Mouse (Mus musculus) CH12.LX (cell line): ENCODE results near the gene Zfp473. TPM values are rescaled to one million over a fixed set of nuclear protein-coding genes. Genes with fewer than 3 reads are reported as not detected.

Experiments
- DNase-seq: peaks from one replicate; pipeline ENCODE4 v3.0.0-alpha.2; 2013; ENCODE audit errors: extremely low read depth
- H3K27ac ChIP-seq: 2 replicates; pipeline ENCODE4 v1.5.1; 2012; ENCODE audit warnings: low read depth, mild to moderate bottlenecking, control low read depth, moderate library complexity; ENCODE audit not compliant: insufficient read depth
- H3K27me3 ChIP-seq: replicated peaks from 2 replicates; pipeline ENCODE3; 2012; ENCODE audit warnings: inconsistent platforms
- H3K36me3 ChIP-seq, 2 experiments: replicated peaks in 1 of 2; 2 replicates each; pipeline versions ENCODE3 to v1.6.1; 2012; ENCODE audit warnings: inconsistent platforms in 1 of 2, low read length in 1 of 2, mild to moderate bottlenecking in 1 of 2, mixed read lengths in 1 of 2, moderate library complexity in 1 of 2; ENCODE audit not compliant: control insufficient read depth in 1 of 2, insufficient read depth in 1 of 2
- H3K4me1 ChIP-seq, 2 experiments: 2 replicates each; pipeline ENCODE4 v1.6.1; 2012; ENCODE audit warnings: inconsistent platforms in 1 of 2, moderate library complexity in 1 of 2; ENCODE audit not compliant: insufficient read depth in 2 of 2, control insufficient read depth in 1 of 2
- H3K4me2 ChIP-seq: 2 replicates; pipeline ENCODE4 v1.6.1; 2012; ENCODE audit warnings: low read depth, mild to moderate bottlenecking, control low read depth; ENCODE audit not compliant: poor library complexity, insufficient read depth, severe bottlenecking
- H3K4me3 ChIP-seq, 3 experiments: fragments of 150-350 bp in 1 of 3; sonication (generic) in 1 of 3; replicated peaks in 1 of 3; 2 replicates each; pipeline versions ENCODE3 to v1.5.1; 2011 to 2012; ENCODE audit warnings: low read depth in 2 of 3, low read length in 2 of 3, mild to moderate bottlenecking in 2 of 3, moderate library complexity in 2 of 3, control low read depth in 1 of 3, improper control_type of control experiment in 1 of 3, inconsistent platforms in 1 of 3, mixed read lengths in 1 of 3; ENCODE audit not compliant: poor library complexity in 1 of 3
- H3K79me2 ChIP-seq: replicated peaks from 2 replicates; pipeline ENCODE4 v1.6.1; 2012; ENCODE audit warnings: mild to moderate bottlenecking, moderate library complexity; ENCODE audit not compliant: control insufficient read depth, poor library complexity, insufficient read depth, severe bottlenecking; ENCODE audit errors: extremely low read depth
- H3K9ac ChIP-seq: 2 replicates; pipeline ENCODE4 v1.6.1; 2012; ENCODE audit warnings: low read depth, mild to moderate bottlenecking, control low read depth, moderate library complexity; ENCODE audit not compliant: insufficient read depth
- H3K9me3 ChIP-seq: replicated peaks from 2 replicates; pipeline ENCODE3; 2012; ENCODE audit warnings: low read length, inconsistent platforms, mixed read lengths
- BHLHE40 ChIP-seq: IDR thresholded peaks from 2 replicates; pipeline ENCODE4 v1.6.1; 2011; ENCODE audit warnings: mild to moderate bottlenecking, low read depth, low read length, improper control_type of control experiment
- CHD1 ChIP-seq: IDR thresholded peaks from 2 replicates; pipeline ENCODE4 v1.6.1; 2012; ENCODE audit warnings: low read depth, low read length, improper control_type of control experiment, inconsistent platforms
- CHD2 ChIP-seq: IDR thresholded peaks from 2 replicates; pipeline ENCODE4 v1.6.1; 2011; ENCODE audit warnings: low read length, improper control_type of control experiment
- CTCF ChIP-seq, 2 experiments: IDR thresholded peaks in 1 of 2; conservative IDR thresholded peaks in 1 of 2; 2 replicates each; pipeline ENCODE4 v1.5.1; 2011 to 2012; ENCODE audit warnings: low read depth in 2 of 2, low read length in 2 of 2, improper control_type of control experiment in 1 of 2, inconsistent platforms in 1 of 2, mild to moderate bottlenecking in 1 of 2, moderate library complexity in 1 of 2
- E2F4 ChIP-seq: IDR thresholded peaks from 2 replicates; pipeline ENCODE4 v1.6.1; 2011; ENCODE audit warnings: low read depth, low read length, improper control_type of control experiment; ENCODE audit not compliant: insufficient replicate concordance
- EP300 ChIP-seq: IDR thresholded peaks from 2 replicates; pipeline ENCODE4 v1.6.1; 2011; ENCODE audit warnings: low read length, improper control_type of control experiment
- ETS1 ChIP-seq: conservative IDR thresholded peaks from 2 replicates; pipeline ENCODE4 v1.6.1; 2012; ENCODE audit warnings: low read depth, mild to moderate bottlenecking, inconsistent platforms, low read length, improper control_type of control experiment, moderate library complexity
- GABPA ChIP-seq: IDR thresholded peaks from 2 replicates; pipeline ENCODE4 v1.6.1; 2012; ENCODE audit warnings: low read depth, low read length, improper control_type of control experiment, inconsistent platforms; ENCODE audit not compliant: insufficient replicate concordance
- HCFC1 ChIP-seq: IDR thresholded peaks from 2 replicates; pipeline ENCODE4 v1.6.1; 2012; ENCODE audit warnings: low read depth, mild to moderate bottlenecking, inconsistent platforms, low read length, improper control_type of control experiment
- JUN ChIP-seq: IDR thresholded peaks from 2 replicates; pipeline ENCODE4 v1.6.1; 2011; ENCODE audit warnings: low read depth, mild to moderate bottlenecking, low read length, improper control_type of control experiment, moderate library complexity; ENCODE audit not compliant: insufficient read depth
- JUND ChIP-seq: conservative IDR thresholded peaks from 2 replicates; pipeline ENCODE4 v1.6.1; 2011; ENCODE audit warnings: low read depth, low read length, improper control_type of control experiment
- KAT2A ChIP-seq: IDR thresholded peaks from 2 replicates; pipeline ENCODE4 v1.6.1; 2012; ENCODE audit warnings: low read length, improper control_type of control experiment, inconsistent platforms; ENCODE audit not compliant: insufficient replicate concordance
- MAFK ChIP-seq: IDR thresholded peaks from 2 replicates; pipeline ENCODE4 v1.6.1; 2011; ENCODE audit warnings: low read length, improper control_type of control experiment; ENCODE audit not compliant: insufficient replicate concordance
- MAX ChIP-seq: IDR thresholded peaks from 2 replicates; pipeline ENCODE4 v1.6.1; 2011; ENCODE audit warnings: low read length, improper control_type of control experiment
- MAZ ChIP-seq: IDR thresholded peaks from 2 replicates; pipeline ENCODE4 v1.6.1; 2012; ENCODE audit warnings: low read depth, mild to moderate bottlenecking, inconsistent platforms, low read length, improper control_type of control experiment, moderate library complexity
- MEF2A ChIP-seq: IDR thresholded peaks from 2 replicates; pipeline ENCODE4 v1.6.1; 2014; ENCODE audit warnings: low read depth, mild to moderate bottlenecking, inconsistent platforms, low read length, improper control_type of control experiment, borderline replicate concordance
- MXI1 ChIP-seq: IDR thresholded peaks from 2 replicates; pipeline ENCODE4 v1.6.1; 2011; ENCODE audit warnings: mild to moderate bottlenecking, low read depth, low read length, improper control_type of control experiment
- NELFE ChIP-seq: IDR thresholded peaks from 2 replicates; pipeline ENCODE4 v1.6.1; 2011; ENCODE audit warnings: low read depth, low read length, improper control_type of control experiment
- POLR2AphosphoS2 ChIP-seq: IDR thresholded peaks from 2 replicates; pipeline ENCODE4 v1.6.1; 2011; ENCODE audit warnings: low read depth, low read length, improper control_type of control experiment
- RCOR1 ChIP-seq: conservative IDR thresholded peaks from 2 replicates; pipeline ENCODE4 v1.6.1; 2012; ENCODE audit warnings: low read depth, mild to moderate bottlenecking, inconsistent platforms, low read length, improper control_type of control experiment
- SIN3A ChIP-seq: IDR thresholded peaks from 2 replicates; pipeline ENCODE4 v1.6.1; 2012; ENCODE audit warnings: low read length, improper control_type of control experiment, inconsistent platforms
- SMC3 ChIP-seq: IDR thresholded peaks from 2 replicates; pipeline ENCODE4 v1.6.1; 2011; ENCODE audit warnings: low read depth, low read length, improper control_type of control experiment
- TBP ChIP-seq: conservative IDR thresholded peaks from 2 replicates; pipeline ENCODE4 v1.6.1; 2011; ENCODE audit warnings: low read depth, low read length, improper control_type of control experiment
- UBTF ChIP-seq: IDR thresholded peaks from 2 replicates; pipeline ENCODE4 v1.6.1; 2012; ENCODE audit warnings: low read depth, mild to moderate bottlenecking, inconsistent platforms, low read length, improper control_type of control experiment, moderate library complexity
- ZMIZ1 ChIP-seq: IDR thresholded peaks from 2 replicates; pipeline ENCODE4 v1.6.1; 2012; ENCODE audit warnings: low read depth, mild to moderate bottlenecking, inconsistent platforms, low read length, improper control_type of control experiment
- ZNF384 ChIP-seq: IDR thresholded peaks from 2 replicates; pipeline ENCODE4 v1.6.1; 2012; ENCODE audit warnings: low read depth, low read length, improper control_type of control experiment, inconsistent platforms
- dilution Hi-C: fragments of 300-500 bp; cut with MboI; formaldehyde crosslinking; loops from 2 replicates; pipeline ENCODE4 v1.14.3; 2020; ENCODE audit warnings: low sequenced_read_pairs; ENCODE audit not compliant: extremely low pct_unique_long_range_greater_than_20kb, extremely low pct_ligation_motif_present
- in situ Hi-C: fragments of 300-500 bp; cut with MboI; formaldehyde crosslinking; loops from 3 replicates; pipeline ENCODE4 v1.14.3; 2019; ENCODE audit warnings: low sequenced_read_pairs, low pct_ligation_motif_present, low pct_unique_long_range_greater_than_20kb, mixed read lengths
- polyA plus RNA-seq: library from polyadenylated mRNA; unstranded; fragments of >175 nt; gene quantifications from 2 replicates; pipeline ENCODE4 v1.2.1, GENCODE M21; 2012; ENCODE audit warnings: low read depth; ENCODE audit not compliant: insufficient read length
- total RNA-seq, 2 experiments: library from RNA; depleted of rRNA; stranded (reverse); fragments of 300-350 nt in 1 of 2; fragments of >200 nt in 1 of 2; gene quantifications; 2 replicates each; pipeline ENCODE4 v1.2.3; 2012 to 2014

Zfp473 gene
- total and polyA plus RNA-seq, 3 experiments: 8.7 to 10.0 (median 9.3) TPM

DNA sequence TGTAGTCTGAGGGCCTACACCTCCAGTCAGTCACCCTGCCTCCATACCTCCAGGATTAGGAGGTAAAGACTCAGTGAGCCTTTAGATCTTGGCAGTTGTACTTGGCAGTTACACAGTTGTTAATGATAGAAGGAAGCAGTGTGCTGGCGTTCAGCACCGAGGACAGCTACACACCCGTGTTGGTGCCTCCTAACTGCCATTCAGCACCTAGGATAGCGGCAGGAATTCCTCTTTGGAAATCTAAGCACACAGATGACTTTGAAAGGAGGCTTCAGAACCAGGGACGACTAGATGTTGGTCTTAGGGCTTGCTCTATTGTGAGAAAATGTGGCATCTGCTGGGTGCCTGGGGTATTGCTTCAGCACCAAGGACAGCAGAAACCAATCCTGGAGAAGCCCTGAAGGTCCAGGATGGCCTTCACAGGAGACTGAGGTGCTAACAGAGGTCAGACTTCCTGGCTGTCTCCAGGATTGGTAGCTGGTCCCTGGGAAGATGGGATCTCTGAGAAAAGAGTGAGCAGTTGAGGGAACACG, 19.3 kb upstream of the Zfp473 start:
- no peak overlapping the region for H3K9ac ChIP-seq
- peaks cover 66 to 99% of the 10 kb centered on the region in 2 experiments for H3K36me3 ChIP-seq
- peak; percentile 28 for DNase-seq
- TF ChIP-seq SMC3 (no peak), SIN3A (peak; percentile 97), MAZ (no peak), E2F4 (no peak), MXI1 (peak; percentile 90; the same call in 1 of the 2 replicates), NELFE (no peak), ETS1 (no peak), BHLHE40 (no peak), CHD2 (no peak), RCOR1 (no peak), CHD1 (no peak), HCFC1 (no peak), GABPA (no peak), ZMIZ1 (no peak), UBTF (no peak), CTCF (conservative IDR thresholded peaks at IDR 0.05 in 1 of 2, IDR thresholded peaks at IDR 0.05 in 1 of 2; ENCODE audit: low read depth in 2 of 2, low read length in 2 of 2) (no peak)
- H3K27me3 ChIP-seq: no peaks in the 10 kb centered on the region
- dilution Hi-C loops: no loop called here
- no peak overlapping the region for H3K27ac ChIP-seq
- H3K9me3 ChIP-seq: no peaks in the 10 kb centered on the region
- H3K4me1 ChIP-seq: no peaks in the 10 kb centered on the region
- no peaks in the 10 kb centered on the region for H3K79me2 ChIP-seq
- H3K4me2 ChIP-seq: no peak overlapping the region
- no peak overlapping the region for H3K4me3 ChIP-seq
- in situ Hi-C loops: no loop called here

DNA sequence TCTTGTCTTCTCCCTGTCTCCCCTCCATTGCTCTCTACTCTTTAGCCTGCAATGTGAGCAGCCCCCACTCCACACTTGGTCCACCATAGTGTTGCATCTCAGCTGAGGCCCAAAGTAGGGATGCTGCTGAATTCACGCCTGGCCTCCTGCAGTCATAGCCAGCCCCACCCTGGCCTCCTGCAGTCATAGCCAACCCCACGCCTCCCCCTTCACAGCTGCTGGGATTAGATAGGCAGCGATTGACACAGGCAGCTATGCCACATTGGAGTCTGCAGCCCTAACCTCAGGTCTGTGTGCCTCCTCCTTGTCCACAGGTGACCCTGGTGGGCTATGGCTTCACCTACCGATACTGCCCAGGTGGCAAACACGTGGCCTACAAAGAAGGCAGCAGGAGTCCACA, 17.3 kb upstream of the Zfp473 start:
- no peaks in the 10 kb centered on the region for H3K4me1 ChIP-seq
- TF ChIP-seq TBP: no peak
- no peak for TF ChIP-seq HCFC1
- no peak for TF ChIP-seq POLR2AphosphoS2
- TF ChIP-seq ZMIZ1: no peak
- no peak for TF ChIP-seq ZNF384
- no peak for TF ChIP-seq MAX
- no peak for TF ChIP-seq RCOR1
- TF ChIP-seq MAFK: no peak
- TF ChIP-seq SIN3A: no peak
- TF ChIP-seq KAT2A: no peak
- no peak for TF ChIP-seq JUN
- no peak for TF ChIP-seq GABPA
- no peak for TF ChIP-seq MXI1
- TF ChIP-seq CHD2: no peak
- TF ChIP-seq NELFE: no peak
- no peak for TF ChIP-seq MEF2A
- no peak for TF ChIP-seq EP300
- no peak for TF ChIP-seq JUND
- no peak for TF ChIP-seq ETS1
- no peaks in the 10 kb centered on the region for H3K27me3 ChIP-seq
- dilution Hi-C loops: no loop called here
- peaks cover 79 to 100% of the 10 kb centered on the region in 2 experiments for H3K36me3 ChIP-seq
- no peaks in the 10 kb centered on the region for H3K9me3 ChIP-seq
- H3K4me2 ChIP-seq: no peak overlapping the region
- DNase-seq: no peak
- in situ Hi-C loops: no loop called here
- H3K4me3 ChIP-seq: no peak overlapping the region
- no peak overlapping the region for H3K27ac ChIP-seq
- no peaks in the 10 kb centered on the region for H3K79me2 ChIP-seq
- no peak overlapping the region for H3K9ac ChIP-seq
